Mouse (Mus musculus) skeletal muscle tissue, adult 2 months (tissue): ENCODE measurements around the gene Olfr221.
A peak's percentile ranks its signal among the peaks of the same experiment; 100 is the strongest.
"Not testable (repeated sequence)": the region's sequence is repeated elsewhere in the genome, so short reads cannot be mapped to it uniquely, and the experiment has no call there.

Experiments
- DNase-seq: peaks from one replicate; pipeline ENCODE4 v3.0.0-alpha.2; 2012; ENCODE audit warnings: low read depth, low spot score

The Olfr221 gene

GRCm38 (mm10) chr14:52042359-52042758 is at the start of gene Olfr221:
Olfr221 (minus strand) TSS chr14:52042459.
- not testable (repeated sequence) for DNase-seq

- no peak for DNase-seq
These were observed 40.8 kb upstream of the Olfr221 start for GRCm38 (mm10) chr14:52083083-52083482.

- no peak for DNase-seq
These were observed 29.4 kb upstream of the Olfr221 start for GRCm38 (mm10) chr14:52071599-52072137.

- no peak for DNase-seq
These were observed 23.9 kb upstream of the Olfr221 start for GRCm38 (mm10) chr14:52066135-52066534.

- DNase-seq = no peak
These were observed 19.5 kb upstream of the Olfr221 start for GRCm38 (mm10) chr14:52061798-52062197.

- DNase-seq = no peak
These were observed 18.5 kb upstream of the Olfr221 start for GRCm38 (mm10) chr14:52060800-52061199.

- DNase-seq = no peak
These were observed 17.7 kb upstream of the Olfr221 start for GRCm38 (mm10) chr14:52059982-52060381.

- DNase-seq = not testable (repeated sequence)
These were observed 10.5 kb upstream of the Olfr221 start for GRCm38 (mm10) chr14:52052720-52053119.

- no peak for DNase-seq
These were observed 3.8 kb upstream of the Olfr221 start for GRCm38 (mm10) chr14:52045966-52046565.

GRCm38 (mm10) chr14:52044901-52045678 is 2.8 kb upstream of the Olfr221 start:
- no peak for DNase-seq

GRCm38 (mm10) chr14:52043446-52043845 is 1.2 kb upstream of the Olfr221 start:
- no peak for DNase-seq

GRCm38 (mm10) chr14:52039332-52039731 is 2.9 kb downstream of the Olfr221 start:
- DNase-seq = no peak

- DNase-seq = no peak
These were observed 6.3 kb downstream of the Olfr221 start for GRCm38 (mm10) chr14:52035926-52036325.

GRCm38 (mm10) chr14:52026342-52026741 is 15.9 kb downstream of the Olfr221 start:
- no peak for DNase-seq

- DNase-seq = no peak
These were observed 18.1 kb downstream of the Olfr221 start for GRCm38 (mm10) chr14:52024133-52024532.

- DNase-seq = peak; percentile 81
These were observed 19.4 kb downstream of the Olfr221 start for GRCm38 (mm10) chr14:52022709-52023459.

- DNase-seq = no peak
These were observed 20.0 kb downstream of the Olfr221 start for GRCm38 (mm10) chr14:52022244-52022708.

- no peak for DNase-seq
These were observed 20.6 kb downstream of the Olfr221 start for GRCm38 (mm10) chr14:52021568-52022212.

- DNase-seq = no peak
These were observed 21.1 kb downstream of the Olfr221 start for GRCm38 (mm10) chr14:52021138-52021529.

GRCm38 (mm10) chr14:52020486-52021137 is 21.6 kb downstream of the Olfr221 start, which contains the start of gene Zfp219:
Zfp219 (minus strand) TSS chr14:52020733.
- DNase-seq = peak; percentile 83
